Comparison of ENCODE assay signal across 9 mouse cellular contexts in genomic region chr2:27206128-27206797, GRCm38 (mm10). TPM values are rescaled to one million over a fixed set of nuclear protein-coding genes. Genes with fewer than 3 reads are reported as not detected.
DNase-seq lines count a peak whose midpoint lies in the region; TF ChIP-seq lines count a peak whose summit lies in the region.
"Had no signal": no experiment of that assay in that cellular context is flagged by ENCODE, and none has a peak within 500 bp of the region (broad histone marks: within the 10 kb centered on the region; RNA-seq: fewer than 3 reads in every experiment).

No protein-coding gene starts in this region.

- H3K4me3 ChIP-seq in layer of hippocampus, adult 2 months, result no peak overlapping the region
- H3K4me3 ChIP-seq: embryonic facial prominence, embryonic 15.5 days had no signal

- H3K27ac ChIP-seq in layer of hippocampus, adult 2 months, result peak overlapping the region; percentile 85
- H3K27ac ChIP-seq: embryonic facial prominence, embryonic 15.5 days had no signal

- DNase-seq in layer of hippocampus, adult 2 months (ENCODE audit: low spot score in 2 of 2), result no peak
- no peak for DNase-seq in layer of hippocampus, postnatal 25 days (ENCODE audit: extremely low spot score in 1 of 2, low spot score in 1 of 2)
- peak; percentile 77 for DNase-seq in gastrocnemius, postnatal 10 days
- peak; percentile 89 for DNase-seq in heart, postnatal 4 days
- peak; percentile 69 for DNase-seq in ovary, postnatal 36 days (ENCODE audit: low spot score)
- DNase-seq in layer of hippocampus, adult 11-12 months (ENCODE audit: low spot score), result no peak
- DNase-seq in spleen, adult 18-20 months, result no peak
- no peak for DNase-seq in layer of hippocampus, adult 9-11 months

- TF ChIP-seq CTCF in layer of hippocampus, adult 2 months (conservative IDR thresholded peaks at IDR 0.05), result no peak

RNA-seq across cellular contexts. Expression of gene Dbh, which starts 41.2 kb away (rescaled TPM):
- total RNA-seq in layer of hippocampus, adult 2 months (2021), result 1 to 10 TPM in 1 of 2 experiments, under 1 TPM in 1; 0.46 to 1.4 TPM
- under 1 TPM; 0.54 TPM for total RNA-seq in layer of hippocampus, postnatal 25 days (2021)
- total RNA-seq in gastrocnemius, postnatal 10 days (2021), result under 1 TPM; 0.14 to 0.23 TPM
- 1 to 10 TPM; 1.1 to 1.8 TPM for total RNA-seq in heart, postnatal 4 days (2021)

RNA-seq across cellular contexts. Expression of gene Sardh, which starts 41.9 kb away (rescaled TPM):
- 1 to 10 TPM; 5.3 to 6.3 TPM for total RNA-seq in layer of hippocampus, adult 2 months (2021)
- 10 to 100 TPM in 1 of 2 experiments, 1 to 10 TPM in 1; 9.8 to 11.0 TPM for total RNA-seq in layer of hippocampus, postnatal 25 days (2021)
- 1 to 10 TPM; 5.2 to 7.8 TPM for total RNA-seq in gastrocnemius, postnatal 10 days (2021)
- 10 to 100 TPM; 20.4 to 24.9 TPM for total RNA-seq in heart, postnatal 4 days (2021)

Comparison
In these comparisons a context has a peak if more than half of its experiments do, and no peak if none do; other contexts are left out.
1. DNase-seq: peak in gastrocnemius, postnatal 10 days (single experiment), heart, postnatal 4 days (single experiment) and ovary, postnatal 36 days (single experiment); none in layer of hippocampus, adult 2 months (0 of 2), layer of hippocampus, postnatal 25 days (0 of 2), layer of hippocampus, adult 11-12 months (single experiment), spleen, adult 18-20 months (0 of 2) and layer of hippocampus, adult 9-11 months (single experiment).